Mouse (Mus musculus) left cerebral cortex, postnatal 36 days (tissue): ENCODE measurements at regions not wholly inside any gene's neighbourhood (a gene's known extent, or its start where the extent isn't known, plus 50 kb on each side); places are given as distances from the start of the nearest gene placed in this dataset.

Experiments
- DNase-seq, 2 experiments: peaks; one replicate each; pipeline ENCODE4 v3.0.0; 2021 to 2022; ENCODE audit warnings: low spot score in 2 of 2, mixed read lengths in 1 of 2
- intact Hi-C: fragments of 180-260 bp; cut with DNase I; formaldehyde crosslinking; loops from one replicate; pipeline ENCODE4 v1.15.1; 2025

DNA sequence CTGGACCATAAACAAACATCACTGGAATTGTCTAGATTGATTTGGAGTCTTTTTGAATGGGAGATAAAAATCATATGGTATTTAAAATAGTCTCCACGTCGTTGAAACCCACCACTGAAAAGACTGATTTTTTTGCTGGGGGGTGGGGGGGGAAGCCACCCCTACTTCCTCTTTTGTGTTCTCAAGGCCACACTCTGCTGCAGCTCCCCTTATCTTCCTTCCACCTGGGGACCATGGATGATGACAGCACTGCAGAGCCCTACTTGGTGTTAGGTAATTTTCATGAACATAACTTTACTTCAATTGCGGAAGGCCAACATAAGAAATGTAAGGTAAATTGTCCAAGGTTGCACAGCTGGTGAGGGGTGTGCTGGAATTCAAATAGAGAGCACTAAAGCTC lies 232.4 kb upstream of the Vrk2 start:
- DNase-seq, result no peak
- intact Hi-C loops, result no loop called here

GRCm38 (mm10) chr11:26824080-26824727 lies 230.4 kb upstream of the Vrk2 start:
- intact Hi-C loops, result no loop called here
- DNase-seq, result no peak

DNA sequence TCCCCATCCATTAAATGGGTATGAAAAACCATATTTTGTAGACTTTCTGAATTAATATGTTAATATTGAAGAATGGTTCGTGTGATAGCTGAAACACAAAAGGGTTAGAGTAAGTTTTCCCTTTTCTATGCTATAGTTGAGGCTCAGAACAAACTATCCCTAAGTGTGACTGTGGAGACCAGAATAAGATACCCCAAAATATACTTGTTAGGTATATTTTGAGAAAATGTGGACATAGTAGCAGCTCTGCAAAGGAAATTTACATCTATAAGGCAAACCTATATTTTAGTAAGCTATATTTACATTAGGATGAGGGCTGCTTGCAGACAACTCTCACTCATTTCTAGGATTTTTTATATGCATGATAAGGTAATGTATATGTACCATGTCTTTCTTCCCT lies 227.3 kb upstream of the Vrk2 start:
- DNase-seq, result no peak
- intact Hi-C loops, result no loop called here

GRCm38 (mm10) chr11:26817316-26817715 lies 223.5 kb upstream of the Vrk2 start:
- DNase-seq, result no peak
- intact Hi-C loops, result loop anchor here (10.0 kb wide), 1 partner anchor 127 kb away; no protein-coding TSS in a partner anchor

GRCm38 (mm10) chr11:26815104-26815503 lies 221.3 kb upstream of the Vrk2 start:
- intact Hi-C loops, result loop anchor here (10.0 kb wide), 1 partner anchor 130 kb away; no protein-coding TSS in a partner anchor
- DNase-seq, result no peak

DNA sequence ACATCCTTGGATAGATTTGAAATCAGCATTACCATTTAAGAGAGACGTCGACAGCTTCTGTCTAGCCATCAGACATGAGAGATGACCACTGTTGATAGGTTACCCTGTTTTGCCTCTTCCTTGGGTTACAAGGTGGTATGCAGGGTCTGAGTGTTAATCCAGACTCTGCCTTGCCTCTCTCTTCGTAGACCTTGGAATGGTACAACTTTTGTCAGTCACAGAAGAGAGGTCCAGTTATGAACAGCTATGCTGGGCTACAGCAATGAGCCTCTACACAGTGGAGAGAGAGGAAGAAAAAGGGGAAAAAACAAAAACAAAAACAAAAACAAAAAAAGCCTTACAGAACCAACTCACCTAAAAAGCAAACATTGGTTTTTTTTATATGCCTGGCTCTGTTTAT lies 220.8 kb upstream of the Vrk2 start:
- intact Hi-C loops, result loop anchor here (10.0 kb wide), 1 partner anchor 130 kb away; no protein-coding TSS in a partner anchor
- no peak for DNase-seq

DNA sequence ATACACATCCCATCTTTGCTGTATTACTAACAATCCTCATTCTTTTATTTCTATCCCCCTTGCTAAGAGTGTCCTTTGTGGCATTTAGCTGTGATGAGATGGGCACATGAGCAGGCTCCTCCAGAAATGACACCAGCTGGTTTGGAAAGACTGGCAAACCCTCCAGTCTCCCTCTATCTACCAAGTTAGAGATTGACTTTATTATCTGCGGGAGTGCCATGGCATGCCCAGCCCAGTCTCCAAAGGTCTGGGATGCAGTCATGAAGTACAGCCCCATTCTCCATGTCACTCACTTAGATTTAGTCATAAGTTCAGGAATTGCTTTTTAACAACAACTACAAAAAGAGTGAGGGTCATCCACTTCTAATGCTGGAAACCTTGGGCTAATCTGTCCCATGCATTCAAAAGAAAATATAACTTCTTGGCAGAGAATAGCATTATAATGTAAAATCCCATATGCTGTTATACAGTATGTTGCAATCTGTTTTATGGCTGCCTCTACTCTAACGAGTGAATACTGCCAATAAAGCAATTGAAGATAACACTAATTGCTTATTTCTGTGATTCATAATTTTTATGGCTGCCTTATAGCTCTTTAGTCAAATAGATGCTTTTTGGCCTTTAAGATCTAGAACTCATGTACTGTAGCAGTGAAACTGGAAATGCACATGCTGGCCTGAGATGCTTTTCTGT lies 208.6 kb upstream of the Vrk2 start:
- intact Hi-C loops, result no loop called here
- DNase-seq, result no peak

DNA sequence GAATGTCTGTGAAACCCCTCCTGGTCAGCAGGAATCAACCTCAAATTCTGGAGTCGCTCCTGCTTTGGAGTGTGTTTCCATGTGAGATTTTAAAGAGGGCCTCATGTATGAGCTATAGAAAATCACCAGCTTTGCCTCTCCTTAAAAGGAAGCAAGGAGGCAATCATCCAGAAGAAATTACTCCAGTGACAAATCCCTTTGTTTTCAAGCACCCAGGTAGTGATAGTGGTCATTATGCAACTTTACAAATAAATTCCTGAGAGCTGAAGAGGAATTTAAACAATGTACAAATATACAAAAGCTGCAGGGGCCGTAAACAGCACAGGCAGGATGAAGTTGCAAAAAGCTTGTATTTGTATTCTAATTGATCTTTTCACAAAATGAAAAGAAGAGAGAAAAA lies 206.5 kb upstream of the Vrk2 start:
- no peak for DNase-seq
- intact Hi-C loops, result no loop called here

DNA sequence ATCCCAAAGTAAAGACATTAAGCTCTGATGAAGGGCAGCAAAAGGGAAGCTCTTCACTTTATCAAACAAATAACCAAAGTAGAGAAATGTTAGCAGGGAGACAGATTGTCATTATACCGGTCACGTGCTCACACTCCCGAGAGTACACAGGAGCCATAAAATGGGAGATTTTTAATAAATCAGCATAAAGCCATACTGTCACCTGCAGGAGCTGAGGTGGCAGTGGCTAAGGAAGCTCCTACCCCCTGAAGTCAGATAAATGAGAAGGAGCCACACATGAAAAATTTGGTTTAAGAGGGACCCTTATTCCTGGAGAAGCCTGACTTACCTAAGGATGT lies 200.8 kb upstream of the Vrk2 start:
- intact Hi-C loops, result no loop called here
- DNase-seq, result no peak

DNA sequence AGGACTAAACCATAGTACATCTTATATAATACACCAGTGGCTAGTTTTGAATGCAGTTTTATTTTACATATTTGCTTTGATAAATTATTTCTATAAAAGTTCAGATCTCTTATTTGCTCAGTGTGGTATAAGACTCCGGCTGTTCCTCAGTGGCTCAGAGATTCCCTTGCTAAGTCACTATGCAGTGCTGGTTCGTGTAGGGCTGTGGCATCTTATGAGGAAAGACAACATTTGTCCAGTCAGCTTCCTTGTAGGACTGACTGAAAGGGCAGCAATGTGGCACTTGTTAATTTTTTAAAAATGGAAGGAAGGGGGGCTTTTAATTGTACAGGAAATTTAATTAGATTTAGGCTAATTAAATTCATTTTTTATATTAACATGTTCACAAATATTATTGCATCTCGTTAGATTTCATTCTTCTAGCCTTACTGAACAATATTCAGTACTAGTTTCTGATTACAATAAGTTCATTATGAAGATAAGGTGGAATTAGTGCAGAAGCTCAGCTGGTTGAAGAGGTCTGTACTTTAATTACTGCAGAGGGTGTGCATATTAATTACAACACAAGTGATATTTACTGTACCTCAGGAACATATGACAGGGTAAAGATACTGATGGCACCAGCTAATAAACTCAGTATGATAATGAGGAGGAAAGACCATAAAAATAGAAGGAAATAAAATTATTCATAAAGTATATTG lies 200.3 kb upstream of the Vrk2 start:
- intact Hi-C loops, result no loop called here
- no peak for DNase-seq

- intact Hi-C loops, result loop anchor here (10.0 kb wide), 1 partner anchor 584 kb away; no protein-coding TSS in a partner anchor
Measured at GRCm38 (mm10) chr11:26789281-26789680, 195.5 kb upstream of the Vrk2 start.

DNA sequence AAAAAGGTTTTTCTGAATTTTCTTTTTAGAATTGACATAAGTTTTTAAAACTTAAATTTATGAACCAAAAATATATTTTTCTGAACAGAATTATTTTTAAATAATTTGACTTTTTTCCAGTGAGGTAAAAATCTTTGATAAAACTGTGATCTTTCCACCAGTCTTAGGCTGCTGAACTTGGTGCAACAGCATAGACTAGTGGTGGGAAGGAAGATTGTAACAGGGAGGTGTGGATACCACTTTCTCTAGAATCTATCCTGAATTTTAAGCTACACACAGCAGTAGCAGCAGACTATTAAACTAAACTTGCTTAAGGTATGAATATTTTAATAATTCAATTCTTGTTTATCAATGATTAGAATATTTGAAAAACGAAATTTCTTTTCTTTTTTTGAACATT lies 191.4 kb upstream of the Vrk2 start:
- intact Hi-C loops, result loop anchor here (10.0 kb wide), 1 partner anchor 580 kb away; no protein-coding TSS in a partner anchor
- DNase-seq, result no peak

More at GRCm38 (mm10) chr11:26789281-26789680, 195.5 kb upstream of the Vrk2 start:
- no peak for DNase-seq

DNA sequence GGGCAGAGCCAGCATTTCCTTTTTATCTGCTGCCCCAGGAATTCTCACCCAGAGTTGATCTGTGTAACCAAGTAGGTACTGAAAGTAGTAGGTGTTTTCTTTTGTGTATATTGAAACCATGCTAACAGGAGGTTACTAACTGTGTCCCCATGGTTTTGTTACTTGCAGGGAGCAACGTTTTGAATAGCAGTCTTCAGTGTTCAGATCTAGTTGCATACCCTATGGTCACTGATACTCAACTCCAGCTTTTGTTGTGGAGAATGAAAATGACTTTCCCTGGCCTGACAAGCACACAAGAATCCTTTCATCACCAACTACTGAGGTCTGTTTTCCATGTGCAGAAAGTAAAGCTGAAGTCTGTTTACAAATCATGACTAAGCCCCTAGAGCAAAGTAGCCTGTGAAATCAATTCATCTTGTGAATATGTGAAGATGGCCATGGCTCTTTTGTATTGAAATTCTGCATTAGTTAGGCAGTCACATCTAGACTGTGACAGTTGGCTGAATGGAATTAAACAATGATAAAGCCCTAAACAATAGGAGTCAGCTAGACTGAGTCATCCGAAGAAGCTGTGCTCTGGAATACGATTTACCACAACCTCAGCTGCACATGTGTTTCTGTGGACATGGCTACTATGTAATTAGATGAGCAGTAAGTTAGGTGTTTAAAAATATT lies 179.5 kb upstream of the Vrk2 start:
- intact Hi-C loops, result no loop called here
- DNase-seq, result no peak

GRCm38 (mm10) chr11:26755576-26755975 lies 161.8 kb upstream of the Vrk2 start:
- intact Hi-C loops, result no loop called here
- no peak for DNase-seq

DNA sequence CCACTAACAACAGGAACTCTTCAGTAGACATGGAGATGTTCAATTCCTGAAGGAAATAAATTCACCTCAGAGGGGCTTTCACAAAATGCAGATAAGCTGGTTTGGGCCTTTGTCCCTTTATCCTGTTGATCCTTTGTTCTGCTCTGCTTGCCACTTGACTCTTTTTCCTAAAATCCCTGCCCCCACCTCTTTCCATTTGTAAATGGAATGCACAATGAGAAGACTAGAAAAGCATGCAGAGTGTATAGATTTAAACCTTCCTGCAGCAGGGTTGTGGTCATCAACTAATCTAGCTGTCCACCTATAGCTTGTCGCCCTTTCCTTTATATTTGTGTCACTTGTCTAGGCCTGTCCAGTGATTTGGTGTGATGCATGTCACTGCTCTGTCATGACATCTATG lies 159.8 kb upstream of the Vrk2 start:
- intact Hi-C loops, result no loop called here

DNA sequence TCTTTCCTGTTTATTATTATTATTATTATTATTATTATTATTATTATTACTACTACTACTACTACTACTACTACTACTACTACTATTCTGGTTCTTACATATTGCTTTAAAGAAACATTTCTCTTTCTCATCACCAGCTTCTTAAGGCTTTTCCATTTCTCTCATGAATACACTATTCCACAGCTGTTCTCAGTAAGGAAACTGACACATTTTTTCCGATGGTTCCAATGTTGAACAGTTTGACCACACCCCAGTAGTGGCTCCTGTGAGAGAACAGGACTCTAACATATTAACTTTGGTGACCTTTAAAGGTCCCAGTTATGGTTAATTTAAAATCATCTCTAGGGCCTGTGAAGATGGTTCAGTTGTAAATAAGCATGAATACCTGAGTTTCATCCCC lies 148.4 kb upstream of the Vrk2 start:
- intact Hi-C loops, result no loop called here

More for the DNA sequence above, 159.8 kb upstream of the Vrk2 start:
- DNase-seq, result no peak

GRCm38 (mm10) chr11:26739732-26740131 lies 145.9 kb upstream of the Vrk2 start:
- intact Hi-C loops, result no loop called here
- DNase-seq, result no peak

More for the DNA sequence above, 148.4 kb upstream of the Vrk2 start:
- DNase-seq, result no peak

GRCm38 (mm10) chr11:26726969-26727368 lies 133.2 kb upstream of the Vrk2 start:
- intact Hi-C loops, result no loop called here
- DNase-seq, result no peak

DNA sequence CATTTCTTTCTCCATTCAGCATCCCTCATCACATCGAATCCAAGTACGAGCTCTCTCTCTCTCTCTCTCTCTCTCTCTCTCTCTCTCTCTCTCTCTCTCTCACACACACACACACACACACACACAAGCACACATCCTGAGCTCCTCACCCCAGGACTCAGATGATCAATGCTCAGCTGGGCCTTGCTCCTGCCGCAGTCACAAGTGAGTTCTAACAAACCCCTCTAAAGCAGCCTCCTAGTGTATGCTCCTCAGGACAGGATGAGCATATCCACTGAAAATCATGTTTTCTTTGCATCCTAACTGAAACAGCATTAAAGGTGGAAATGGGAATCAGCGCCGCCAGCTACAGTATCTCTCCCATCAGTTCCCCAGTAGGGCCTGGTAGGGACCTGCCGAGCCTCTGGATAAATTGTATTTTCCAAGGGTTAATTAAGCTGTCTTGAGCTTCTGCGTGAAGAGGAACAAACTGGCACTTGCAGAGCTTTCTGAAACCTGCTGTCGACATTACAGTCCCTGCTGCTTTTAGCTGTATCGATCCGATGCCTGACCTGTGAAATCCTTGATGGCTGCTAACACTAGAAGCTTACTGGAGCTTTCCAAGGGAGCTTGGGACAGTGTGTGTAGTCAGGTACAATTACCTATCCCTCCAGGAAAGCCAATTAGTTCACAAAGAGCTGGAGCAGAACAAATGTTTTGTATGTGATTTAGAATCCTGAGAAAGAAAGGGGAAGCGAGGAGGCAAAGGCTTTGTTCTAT lies 131.3 kb upstream of the Vrk2 start:
- no peak for DNase-seq
- intact Hi-C loops, result no loop called here
